Mouse (Mus musculus): ENCODE measurements around the gene Tgfbi. TPM values are rescaled to one million over a fixed set of nuclear protein-coding genes. Genes with fewer than 3 reads are reported as not detected.

Gene Tgfbi
- polyA plus RNA-seq, 1 experiment: 18.3 TPM

- Histone ChIP-seq H3K4me1 (ENCODE audit: control insufficient read depth, insufficient read depth, insufficient read length, low read length) (no peaks in the 10 kb centered on the region), H3K27ac (replicated peaks; ENCODE audit: low read depth, low read length) (no peak overlapping the region), H3K4me3 (ENCODE audit: insufficient read depth, low read depth, low read length) (no peak overlapping the region)
These were observed 32.4 kb downstream of the Tgfbi start for GRCm38 (mm10) chr13:56641746-56642145.

- H3K4me3 ChIP-seq (ENCODE audit: insufficient read depth, low read depth, low read length): no peak overlapping the region
- H3K27ac ChIP-seq (replicated peaks; ENCODE audit: low read depth, low read length): no peak overlapping the region
- peaks cover 10% of the 10 kb centered on the region for H3K4me1 ChIP-seq (ENCODE audit: control insufficient read depth, insufficient read depth, insufficient read length, low read length)
These were observed 34.7 kb downstream of the Tgfbi start for GRCm38 (mm10) chr13:56644031-56644430.

- no peak overlapping the region for H3K27ac ChIP-seq (replicated peaks; ENCODE audit: low read depth, low read length)
- H3K4me1 ChIP-seq (ENCODE audit: control insufficient read depth, insufficient read depth, insufficient read length, low read length): peaks cover 10% of the 10 kb centered on the region
- H3K4me3 ChIP-seq (ENCODE audit: insufficient read depth, low read depth, low read length): no peak overlapping the region
These were observed 36.4 kb downstream of the Tgfbi start for GRCm38 (mm10) chr13:56645744-56646143.

DNA sequence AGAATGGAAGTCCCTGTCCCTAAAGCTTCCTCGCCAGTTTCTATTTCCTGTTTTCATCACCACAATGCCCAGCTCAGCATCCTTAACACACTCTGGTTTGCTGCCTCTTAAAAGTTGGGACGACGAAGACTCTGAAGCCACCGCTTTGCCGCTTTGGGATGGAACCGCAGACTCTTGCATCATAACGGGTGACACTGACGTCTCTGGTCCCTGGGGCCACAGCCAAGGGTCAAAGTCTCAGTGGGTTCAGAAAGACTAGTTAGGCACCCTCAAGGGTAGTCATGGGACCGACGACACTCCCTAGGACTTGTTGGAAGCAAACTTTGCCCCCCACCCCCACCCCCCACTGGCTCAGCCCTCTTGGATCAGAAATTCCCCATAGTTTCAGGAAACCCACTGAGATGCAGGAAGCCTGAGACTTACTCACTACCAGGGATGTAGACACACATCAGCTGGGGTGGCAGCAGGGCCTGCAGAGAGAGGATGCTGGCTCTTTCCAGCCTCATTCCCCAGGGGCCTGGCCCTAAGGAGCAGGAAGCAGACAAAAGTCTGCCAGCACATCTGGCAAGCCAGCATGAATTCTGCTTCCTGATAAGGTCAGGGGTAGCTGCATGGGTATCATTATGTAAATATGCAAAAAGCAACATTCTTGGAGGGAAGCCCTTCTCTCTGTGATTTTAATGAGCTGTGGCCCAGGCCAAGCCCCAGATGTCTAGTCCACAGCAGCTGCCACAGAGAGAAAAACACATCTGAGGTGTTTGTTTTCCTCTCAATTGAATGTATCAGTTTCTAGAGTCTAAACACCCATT is 38.5 kb downstream of the Tgfbi start:
- Histone ChIP-seq H3K27ac (replicated peaks; ENCODE audit: low read depth, low read length) (peak overlapping the region; percentile 47), H3K4me1 (ENCODE audit: control insufficient read depth, insufficient read depth, insufficient read length, low read length) (peaks cover 10% of the 10 kb centered on the region), H3K4me3 (ENCODE audit: insufficient read depth, low read depth, low read length) (no peak overlapping the region)

GRCm38 (mm10) chr13:56650020-56650419 is 40.7 kb downstream of the Tgfbi start:
- H3K27ac ChIP-seq (replicated peaks; ENCODE audit: low read depth, low read length): no peak overlapping the region

DNA sequence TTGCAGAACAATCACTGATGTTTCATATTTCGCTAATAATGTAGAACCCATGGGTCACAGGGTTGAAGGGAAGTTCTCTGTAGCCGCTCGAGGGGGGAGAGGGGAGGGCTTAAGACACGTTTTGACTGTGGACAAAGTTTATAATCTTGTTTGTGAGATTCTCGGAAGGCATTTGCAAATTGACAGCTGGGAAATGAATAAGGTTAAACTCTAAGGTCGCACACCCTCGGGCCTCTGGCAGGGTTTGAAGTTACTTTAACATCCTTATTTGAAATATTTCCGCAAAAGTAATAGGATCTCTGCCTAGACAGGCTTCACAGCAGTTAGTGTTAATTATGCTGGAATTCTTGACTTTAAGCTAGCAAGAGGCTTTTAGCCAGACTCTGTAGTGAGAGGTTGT is 43.1 kb downstream of the Tgfbi start:
- Histone ChIP-seq H3K4me3 (ENCODE audit: insufficient read depth, low read depth, low read length) (no peak overlapping the region), H3K27ac (replicated peaks; ENCODE audit: low read depth, low read length) (peak overlapping the region; percentile 3; the same call in 1 of the 2 replicates), H3K4me1 (ENCODE audit: control insufficient read depth, insufficient read depth, insufficient read length, low read length) (peaks cover 21% of the 10 kb centered on the region)

More at GRCm38 (mm10) chr13:56650020-56650419, 40.7 kb downstream of the Tgfbi start:
- H3K4me1 ChIP-seq (ENCODE audit: control insufficient read depth, insufficient read depth, insufficient read length, low read length): peaks cover 21% of the 10 kb centered on the region
- H3K4me3 ChIP-seq (ENCODE audit: insufficient read depth, low read depth, low read length): no peak overlapping the region

- H3K4me3 ChIP-seq (ENCODE audit: insufficient read depth, low read depth, low read length): no peak overlapping the region; the same call in 1 of the 2 replicates
- H3K27ac ChIP-seq (replicated peaks; ENCODE audit: low read depth, low read length): peak overlapping the region; percentile 73
These were observed 44.9 kb downstream of the Tgfbi start for GRCm38 (mm10) chr13:56654176-56654575.

GRCm38 (mm10) chr13:56657946-56658512 is 48.7 kb downstream of the Tgfbi start:
- Histone ChIP-seq H3K4me1 (ENCODE audit: control insufficient read depth, insufficient read depth, insufficient read length, low read length) (peaks cover 20% of the 10 kb centered on the region), H3K27ac (replicated peaks; ENCODE audit: low read depth, low read length) (no peak overlapping the region), H3K4me3 (ENCODE audit: insufficient read depth, low read depth, low read length) (no peak overlapping the region)

More at GRCm38 (mm10) chr13:56654176-56654575, 44.9 kb downstream of the Tgfbi start:
- H3K4me1 ChIP-seq (ENCODE audit: control insufficient read depth, insufficient read depth, insufficient read length, low read length): peaks cover 10% of the 10 kb centered on the region

GRCm38 (mm10) chr13:56658931-56659330 is 49.6 kb downstream of the Tgfbi start:
- no peak overlapping the region for H3K4me3 ChIP-seq (ENCODE audit: insufficient read depth, low read depth, low read length)
- H3K4me1 ChIP-seq (ENCODE audit: control insufficient read depth, insufficient read depth, insufficient read length, low read length): peaks cover 19% of the 10 kb centered on the region
- H3K27ac ChIP-seq (replicated peaks; ENCODE audit: low read depth, low read length): no peak overlapping the region

DNA sequence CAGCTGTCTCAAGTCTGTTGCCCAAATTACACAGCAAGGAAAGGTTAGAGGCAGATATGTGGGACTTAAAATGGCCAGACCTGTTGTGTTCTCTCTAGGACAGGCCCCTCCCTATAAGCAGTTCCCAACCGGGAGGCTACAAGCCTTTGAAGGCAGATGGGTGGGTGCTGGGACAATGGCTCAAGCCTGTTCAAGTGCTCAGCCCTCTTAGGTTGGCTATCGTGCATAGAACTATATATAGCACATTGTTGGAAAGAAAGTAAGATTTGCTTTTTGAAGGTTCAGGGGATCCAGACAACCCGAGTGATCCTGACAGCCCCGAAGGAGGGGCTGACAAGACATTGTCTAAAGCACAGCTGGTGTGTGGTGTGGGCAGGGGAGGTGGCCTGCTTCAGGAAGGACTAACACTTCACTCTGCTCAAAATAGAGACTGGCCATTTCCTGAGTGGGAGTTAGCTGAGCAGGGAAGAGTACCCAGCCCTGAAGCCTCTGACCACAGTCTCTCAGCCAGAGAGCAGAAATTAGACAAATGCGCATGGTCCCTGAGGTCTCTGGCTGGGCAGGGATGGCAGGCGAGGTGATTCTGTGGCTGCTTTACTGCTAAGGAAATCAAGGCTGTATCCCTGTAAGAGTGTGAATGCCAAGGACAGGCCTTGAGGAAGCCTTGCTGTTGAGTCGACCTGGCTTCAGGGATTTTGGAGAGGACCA is 52.7 kb downstream of the Tgfbi start:
- H3K27ac ChIP-seq (replicated peaks; ENCODE audit: low read depth, low read length): peak overlapping the region; percentile 84
- peaks cover 15% of the 10 kb centered on the region for H3K4me1 ChIP-seq (ENCODE audit: control insufficient read depth, insufficient read depth, insufficient read length, low read length)
- H3K4me3 ChIP-seq (ENCODE audit: insufficient read depth, low read depth, low read length): no peak overlapping the region

DNA sequence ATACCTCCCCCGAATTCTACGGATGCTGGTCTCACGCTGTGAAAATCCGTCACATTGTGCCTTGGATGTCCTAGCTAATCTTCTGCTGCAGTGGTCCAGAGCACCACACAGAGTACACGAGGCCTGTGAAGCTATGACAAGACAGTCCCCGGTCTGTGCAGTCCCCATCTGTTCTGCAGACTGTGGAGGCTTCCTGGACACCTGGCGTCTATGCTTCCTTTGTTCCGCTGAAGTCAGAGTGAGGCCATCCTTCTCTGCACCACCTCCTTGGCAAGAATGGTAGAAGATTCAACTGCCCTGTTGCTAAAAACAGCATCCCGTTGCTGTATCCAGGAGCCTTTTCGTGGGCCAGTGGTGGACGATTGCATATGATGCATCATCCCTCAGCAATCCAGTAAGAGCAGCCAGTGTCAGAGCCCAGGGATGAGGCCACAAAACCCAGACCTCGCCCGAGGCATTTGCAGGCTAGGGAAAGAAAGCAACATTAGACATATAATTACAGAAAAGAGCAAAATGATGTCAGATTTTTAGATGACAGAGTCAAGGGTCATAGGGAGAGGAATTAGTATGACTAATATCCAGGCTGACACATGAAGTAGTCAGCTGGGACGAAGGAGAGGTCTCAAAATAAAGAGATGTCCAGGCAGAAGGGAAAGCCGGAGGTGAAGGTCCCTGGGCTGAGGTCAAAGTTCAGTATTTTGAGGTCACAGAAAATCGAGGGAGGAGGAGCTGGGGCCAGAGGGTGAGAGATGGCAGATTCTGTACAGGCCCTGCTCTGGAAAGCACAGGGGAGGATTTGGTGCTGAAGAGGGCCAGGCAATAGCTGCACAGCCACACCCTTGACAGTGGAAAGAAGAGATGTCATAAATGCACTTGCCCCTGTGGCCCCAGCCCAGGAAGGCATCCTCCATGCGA is 55.2 kb downstream of the Tgfbi start:
- Histone ChIP-seq H3K27ac (replicated peaks; ENCODE audit: low read depth, low read length) (no peak overlapping the region), H3K4me1 (ENCODE audit: control insufficient read depth, insufficient read depth, insufficient read length, low read length) (peaks cover 15% of the 10 kb centered on the region), H3K4me3 (ENCODE audit: insufficient read depth, low read depth, low read length) (no peak overlapping the region)

- no peak overlapping the region for H3K27ac ChIP-seq (replicated peaks; ENCODE audit: low read depth, low read length)
- H3K4me1 ChIP-seq (ENCODE audit: control insufficient read depth, insufficient read depth, insufficient read length, low read length): no peaks in the 10 kb centered on the region
- no peak overlapping the region for H3K4me3 ChIP-seq (ENCODE audit: insufficient read depth, low read depth, low read length)
These were observed 61.9 kb downstream of the Tgfbi start for GRCm38 (mm10) chr13:56671206-56671605.

GRCm38 (mm10) chr13:56677731-56678130 is 68.4 kb downstream of the Tgfbi start:
- Histone ChIP-seq H3K4me1 (ENCODE audit: control insufficient read depth, insufficient read depth, insufficient read length, low read length) (peaks cover 23% of the 10 kb centered on the region), H3K27ac (replicated peaks; ENCODE audit: low read depth, low read length) (peak overlapping the region; percentile 72; the same call in 1 of the 2 replicates), H3K4me3 (ENCODE audit: insufficient read depth, low read depth, low read length) (no peak overlapping the region)

GRCm38 (mm10) chr13:56678188-56678787 is 69.0 kb downstream of the Tgfbi start:
- H3K27ac ChIP-seq (replicated peaks; ENCODE audit: low read depth, low read length): peak overlapping the region; percentile 72
- peaks cover 23% of the 10 kb centered on the region for H3K4me1 ChIP-seq (ENCODE audit: control insufficient read depth, insufficient read depth, insufficient read length, low read length)
- H3K4me3 ChIP-seq (ENCODE audit: insufficient read depth, low read depth, low read length): peak overlapping the region; percentile 4; the same call in 1 of the 2 replicates
